Mouse (Mus musculus) gastrocnemius, adult 8-10 months (tissue): ENCODE data around the gene Tsc2. TPM values are rescaled to one million over a fixed set of nuclear protein-coding genes. Genes with fewer than 3 reads are reported as not detected.
A peak's percentile ranks its signal among the peaks of the same experiment; 100 is the strongest.
"Not testable (repeated sequence)": the region's sequence is repeated elsewhere in the genome, so short reads cannot be mapped to it uniquely, and the experiment has no call there.

ENCODE experiments used
- DNase-seq, 2 experiments: peaks; one replicate each; pipeline ENCODE4 v3.0.0; 2022; ENCODE audit warnings: low spot score in 2 of 2
- total RNA-seq, 4 experiments: library from RNA; stranded (reverse); gene quantifications; 2 replicates each; pipeline ENCODE4 v1.2.4; 2022

The Tsc2 gene
- 10 to 100 TPM; 75.8 to 86.4 (median 82.7) TPM for total RNA-seq

GRCm38 (mm10) chr17:24632167-24632812, at the start of gene Tsc2, which contains the start of gene Nthl1:
Gene Tsc2 (minus strand): TSS chr17:24632630.
Gene Nthl1 (plus strand): TSS chr17:24632680.
- DNase-seq, result peak; percentile 67 to 72

GRCm38 (mm10) chr17:24677500-24678080, 45.2 kb upstream of the Tsc2 start:
- DNase-seq, result no peak

- DNase-seq, result no peak
Observed at GRCm38 (mm10) chr17:24676877-24677276, 44.4 kb upstream of the Tsc2 start.

- DNase-seq, result no peak
Observed at GRCm38 (mm10) chr17:24676187-24676586, 43.8 kb upstream of the Tsc2 start.

- DNase-seq, result no peak
Observed at GRCm38 (mm10) chr17:24674277-24674676, 41.8 kb upstream of the Tsc2 start.

- DNase-seq, result no peak
Observed at GRCm38 (mm10) chr17:24672141-24672540, 39.7 kb upstream of the Tsc2 start.

- DNase-seq, result no peak
Observed at GRCm38 (mm10) chr17:24671346-24671745, 38.9 kb upstream of the Tsc2 start.

- DNase-seq, result no peak
Observed at GRCm38 (mm10) chr17:24670246-24670844, 37.9 kb upstream of the Tsc2 start.

- peak; percentile 89 to 91 for DNase-seq
Observed at GRCm38 (mm10) chr17:24669545-24670245, 37.3 kb upstream of the Tsc2 start, which contains the start of gene Zfp598. Gene Zfp598 (plus strand): TSS chr17:24669687.

- DNase-seq, result not testable (repeated sequence)
Observed at GRCm38 (mm10) chr17:24669214-24669544, 36.7 kb upstream of the Tsc2 start.

GRCm38 (mm10) chr17:24667416-24667815, 35.0 kb upstream of the Tsc2 start:
- peak in 1 of 2 experiments; percentile 40 for DNase-seq

- not testable (repeated sequence) for DNase-seq
Observed at GRCm38 (mm10) chr17:24667011-24667410, 34.6 kb upstream of the Tsc2 start.

GRCm38 (mm10) chr17:24658017-24658758, 25.8 kb upstream of the Tsc2 start, which contains the start of gene Npw:
Gene Npw (minus strand): TSS chr17:24658457.
- no peak for DNase-seq

GRCm38 (mm10) chr17:24654969-24655368, 22.5 kb upstream of the Tsc2 start:
- DNase-seq, result no peak

GRCm38 (mm10) chr17:24653967-24654710, 21.7 kb upstream of the Tsc2 start:
- DNase-seq, result peak in 1 of 2 experiments; percentile 44

GRCm38 (mm10) chr17:24651835-24652234, 19.4 kb upstream of the Tsc2 start:
- DNase-seq, result no peak

GRCm38 (mm10) chr17:24650766-24651165, 18.3 kb upstream of the Tsc2 start:
- DNase-seq, result no peak

- DNase-seq, result no peak
Observed at GRCm38 (mm10) chr17:24650070-24650616, 17.7 kb upstream of the Tsc2 start, which contains the start of gene Slc9a3r2. Gene Slc9a3r2 (minus strand): TSS chr17:24650327.

- no peak for DNase-seq
Observed at GRCm38 (mm10) chr17:24649581-24650069, 17.2 kb upstream of the Tsc2 start.
